Mouse (Mus musculus): ENCODE results near the gene Hsp90aa1.
"Not testable (repeated sequence)": the region's sequence is repeated elsewhere in the genome, so short reads cannot be mapped to it uniquely, and the experiment has no call there.

GRCm38 (mm10) chr12:110733254-110733653 is 30.7 kb upstream of the Hsp90aa1 start:
- TF ChIP-seq TCF12 (IDR thresholded peaks at IDR 0.05; ENCODE audit: low read depth, low read length); POLR2AphosphoS2 (IDR thresholded peaks at IDR 0.05; ENCODE audit: low read depth, low read length); CTCF (conservative IDR thresholded peaks at IDR 0.05 in 1 of 2, IDR thresholded peaks at IDR 0.05 in 1 of 2; ENCODE audit: low read depth in 2 of 2, low read length in 2 of 2); NELFE (IDR thresholded peaks at IDR 0.05; ENCODE audit: low read depth, low read length): not testable (repeated sequence)

Data from CH12.LX (cell line).